Mouse (Mus musculus) spleen, adult 2 months (tissue): Measurements from ENCODE around the gene Mrps15. TPM values are rescaled to one million over a fixed set of nuclear protein-coding genes. Genes with fewer than 3 reads are reported as not detected.

ENCODE experiments used
- DNase-seq, 2 experiments: peaks; one replicate each; pipeline versions ENCODE4 v3.0.0 to v3.0.0-alpha.2; 2012 to 2021; ENCODE audit warnings: low spot score in 2 of 2, low read depth in 1 of 2
- H3K27ac ChIP-seq: fragments of 200-500 bp; 2 replicates; pipeline ENCODE4 v1.5.1; 2012; ENCODE audit warnings: low read length, inconsistent platforms; ENCODE audit not compliant: insufficient read depth
- H3K27me3 ChIP-seq: fragments of 200-500 bp; 2 replicates; pipeline ENCODE4 v1.6.1; 2012; ENCODE audit warnings: mild to moderate bottlenecking, moderate library complexity, low read length, inconsistent platforms; ENCODE audit not compliant: control insufficient read depth, insufficient read depth
- H3K36me3 ChIP-seq: fragments of 200-500 bp; 2 replicates; pipeline ENCODE4 v1.6.1; 2012; ENCODE audit warnings: mild to moderate bottlenecking, low read length, inconsistent platforms; ENCODE audit not compliant: control insufficient read depth, insufficient read depth
- H3K4me1 ChIP-seq: fragments of 200-500 bp; 2 replicates; pipeline ENCODE4 v1.6.1; 2011; ENCODE audit warnings: inconsistent platforms; ENCODE audit not compliant: control insufficient read depth, insufficient read depth, insufficient read length
- H3K4me3 ChIP-seq: fragments of 200-500 bp; 2 replicates; pipeline ENCODE4 v1.5.1; 2011; ENCODE audit warnings: mild to moderate bottlenecking, inconsistent platforms; ENCODE audit not compliant: insufficient read depth, insufficient read length; ENCODE audit errors: extremely low read depth
- CTCF ChIP-seq: fragments of 200-500 bp; IDR thresholded peaks from 2 replicates; pipeline ENCODE4 v1.5.1; 2011; ENCODE audit warnings: mild to moderate bottlenecking, inconsistent platforms; ENCODE audit not compliant: insufficient read depth, insufficient read length, insufficient replicate concordance; ENCODE audit errors: extremely low read depth
- POLR2A ChIP-seq: fragments of 200-500 bp; IDR thresholded peaks from 2 replicates; pipeline ENCODE4 v1.6.1; 2011; ENCODE audit warnings: low read depth, low read length, inconsistent platforms
- WGBS: fragments of 180-500 bp; shearing (Covaris S2); methylation state at CpG from one replicate; pipeline ENCODE4 v1.1.7; 2018; 5-methylcytosine and 5-hydroxymethylcytosine counted together
- polyA plus RNA-seq: library from polyadenylated mRNA; depleted of rRNA; stranded (reverse); fragments of >200 nt; gene quantifications from 2 replicates; pipeline ENCODE4 v1.2.3, GENCODE M21; 2012; rRNA removed

Gene Mrps15
- polyA plus RNA-seq, 1 experiment: 33.6 TPM

DNA sequence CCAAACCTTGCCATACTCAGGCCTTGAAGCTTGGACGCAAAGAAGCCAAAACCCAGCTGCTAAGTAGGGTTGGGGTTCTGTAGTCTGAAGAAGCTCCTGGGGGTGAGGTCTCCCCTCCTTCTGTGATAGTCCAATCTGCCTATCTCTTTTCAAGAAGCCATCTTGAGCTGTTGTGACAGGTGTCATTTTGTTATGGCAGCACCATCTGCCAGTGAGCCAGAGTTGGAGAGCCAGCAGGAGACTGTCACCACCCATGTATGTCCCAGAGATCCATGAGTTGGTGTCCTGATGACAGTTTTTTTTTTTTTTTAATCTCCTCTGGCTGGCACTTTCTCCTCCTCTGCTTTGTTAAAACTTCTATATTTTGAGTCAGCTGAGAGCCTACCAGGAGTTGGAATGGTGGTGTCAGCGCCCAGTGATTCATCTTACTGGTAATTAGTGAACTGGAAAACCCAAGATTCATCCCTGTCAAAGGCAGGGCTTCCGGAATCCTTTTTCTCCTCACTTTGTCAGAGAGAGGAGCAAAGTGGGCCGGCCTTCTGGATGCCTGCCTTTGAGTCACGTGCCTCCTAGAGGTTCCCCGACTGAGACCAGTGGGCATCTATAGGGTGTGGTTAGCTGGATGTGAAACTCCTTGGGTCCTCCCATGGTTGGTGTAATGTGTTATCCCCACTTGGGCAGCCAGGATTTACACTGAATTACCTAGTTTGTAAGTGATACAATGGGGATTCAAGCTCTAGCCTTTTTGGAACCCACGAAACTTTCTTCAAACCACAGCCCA is 55.5 kb downstream of the Mrps15 start:
- no peak overlapping the region for H3K4me3 ChIP-seq
- 71% methylated on average over 7 of the region's 7 CpGs for WGBS

DNA sequence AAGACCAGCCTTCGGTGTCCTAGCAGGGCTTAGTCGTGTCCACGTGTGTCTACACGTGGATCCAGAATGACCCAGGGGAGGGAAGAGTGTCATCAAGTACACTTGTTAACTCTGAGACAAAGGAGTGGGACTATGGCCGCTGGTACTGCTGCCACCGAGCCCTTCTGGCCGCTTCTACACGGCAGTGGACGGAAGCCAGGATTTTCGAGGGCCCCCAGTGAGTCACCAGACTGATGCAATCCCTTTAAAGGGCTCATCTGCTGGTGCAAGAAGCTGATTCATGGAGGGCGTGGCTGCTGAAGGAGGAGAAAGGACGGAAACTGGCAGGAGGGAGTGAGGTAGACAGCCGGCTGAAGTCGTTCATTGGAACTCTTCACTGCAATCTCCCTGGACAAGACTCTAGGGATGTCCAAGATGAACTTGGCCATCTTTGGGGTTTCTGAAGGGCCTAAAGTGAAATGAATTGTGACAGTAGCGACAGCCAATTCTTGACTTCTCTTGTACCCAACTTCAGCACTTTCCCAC is 56.4 kb downstream of the Mrps15 start:
- Histone ChIP-seq H3K36me3 (no peaks in the 10 kb centered on the region), H3K4me1 (peaks cover 3% of the 10 kb centered on the region; the same call in 1 of the 2 replicates), H3K27ac (peak overlapping the region; percentile 69), H3K4me3 (peak overlapping the region; percentile 56), H3K27me3 (no peaks in the 10 kb centered on the region)
- WGBS: 2% methylated on average over 15 of the region's 15 CpGs
- peak in 1 of 2 experiments; percentile 52 for DNase-seq
- TF ChIP-seq CTCF: no peak

More for the DNA sequence above, 55.5 kb downstream of the Mrps15 start:
- DNase-seq: no peak
- no peaks in the 10 kb centered on the region for H3K27me3 ChIP-seq
- H3K36me3 ChIP-seq: no peaks in the 10 kb centered on the region
- peaks cover 5% of the 10 kb centered on the region; the same call in 1 of the 2 replicates for H3K4me1 ChIP-seq
- TF ChIP-seq POLR2A (no peak), CTCF (no peak)
- H3K27ac ChIP-seq: peak overlapping the region; percentile 69; the same call in 1 of the 2 replicates

- TF ChIP-seq POLR2A (peak; percentile 36; the same call in 1 of the 2 replicates), CTCF (peak; percentile 26; the same call in 1 of the 2 replicates)
- H3K4me1 ChIP-seq: peaks cover 3% of the 10 kb centered on the region; the same call in 1 of the 2 replicates
- peak within 1 kb of the TSS; percentile 71 for H3K4me3 ChIP-seq
- WGBS: under 1% methylated on average over 32 of the region's 34 CpGs
- peak within 1 kb of the TSS; percentile 69 for H3K27ac ChIP-seq
- H3K36me3 ChIP-seq: no peaks in the 10 kb centered on the region
- DNase-seq: peak; percentile 93 to 96
- no peaks in the 10 kb centered on the region for H3K27me3 ChIP-seq
These were observed 56.9 kb downstream of the Mrps15 start, which contains the start of gene Stk40 for GRCm38 (mm10) chr4:126103590-126104068. TSS of gene Stk40 (plus strand) at chr4:126103957.

DNA sequence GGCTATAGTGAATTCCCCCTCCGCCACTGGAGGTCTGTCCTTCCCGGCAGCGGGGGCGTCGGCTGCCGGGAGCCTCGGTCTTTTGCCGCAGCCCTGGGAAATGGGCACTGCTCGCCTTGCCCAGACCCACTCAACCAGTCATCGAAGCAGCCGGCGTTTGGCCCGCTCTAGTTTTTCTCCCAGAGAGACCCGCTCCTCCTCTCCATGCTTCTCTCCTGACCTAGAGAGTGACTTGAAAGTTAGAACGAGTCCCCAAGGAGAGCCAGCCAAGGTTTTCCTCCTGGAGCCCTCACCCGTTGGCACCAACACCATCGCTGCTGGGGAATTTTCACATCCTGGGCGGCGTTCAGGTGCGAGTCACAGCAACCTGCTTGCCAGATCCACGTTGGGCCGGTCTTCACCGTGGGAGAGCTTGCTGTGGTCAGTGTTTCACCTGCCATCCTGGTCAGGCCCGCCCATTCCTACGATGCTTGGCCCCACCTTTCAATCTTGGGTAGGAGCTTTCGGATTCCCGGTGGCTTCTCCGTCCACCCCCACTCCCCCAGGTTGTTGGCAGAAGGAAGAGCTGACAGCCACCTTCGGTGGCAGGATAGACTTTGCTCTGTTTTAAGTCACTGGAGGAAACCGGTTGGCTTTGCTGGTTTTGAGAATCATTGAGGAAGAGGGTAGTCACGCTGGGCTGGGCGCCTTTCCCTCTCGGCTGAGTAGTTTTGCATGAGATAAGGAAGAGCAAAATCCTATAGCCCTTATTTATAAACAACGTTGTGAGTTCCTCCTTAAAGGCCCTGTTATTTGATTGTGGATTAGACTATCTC is 57.7 kb downstream of the Mrps15 start:
- peaks cover 4% of the 10 kb centered on the region; the same call in 1 of the 2 replicates for H3K4me1 ChIP-seq
- peak overlapping the region; percentile 71 for H3K4me3 ChIP-seq
- TF ChIP-seq POLR2A: no peak
- no peak for TF ChIP-seq CTCF
- peak overlapping the region; percentile 10 for H3K27ac ChIP-seq
- no peaks in the 10 kb centered on the region for H3K27me3 ChIP-seq
- peak in 1 of 2 experiments; percentile 35 for DNase-seq
- H3K36me3 ChIP-seq: no peaks in the 10 kb centered on the region
- WGBS: under 1% methylated on average over 34 of the region's 34 CpGs

Other genes starting within 250 kb of the Mrps15 start
- gene Csf3r, start 22.4 kb upstream of the Mrps15 start, polyA plus RNA-seq: 40.2 and 58.7 TPM in 2 replicates
- gene Oscp1, start 11.6 kb downstream of the Mrps15 start, polyA plus RNA-seq: 0.35 and 0.46 TPM in 2 replicates
- 22.2 and 25.7 TPM in 2 replicates for gene Lsm10, start 49.7 kb downstream of the Mrps15 start, polyA plus RNA-seq
- gene Stk40, start 57.0 kb downstream of the Mrps15 start, polyA plus RNA-seq: 19.4 and 21.0 TPM in 2 replicates
- gene Eva1b, start 100.8 kb downstream of the Mrps15 start, polyA plus RNA-seq: 57.5 and 89.5 TPM in 2 replicates
- gene Sh3d21, start 116.6 kb downstream of the Mrps15 start, polyA plus RNA-seq: 0.34 and 0.54 TPM in 2 replicates
- 51.1 and 53.0 TPM in 2 replicates for gene Thrap3, start 155.8 kb downstream of the Mrps15 start, polyA plus RNA-seq
- 46.3 and 60.2 TPM in 2 replicates for gene Map7d1, start 209.4 kb downstream of the Mrps15 start, polyA plus RNA-seq
- gene Trappc3, start 215.4 kb downstream of the Mrps15 start, polyA plus RNA-seq: 23.6 and 25.7 TPM in 2 replicates
- gene Col8a2, start 239.9 kb downstream of the Mrps15 start, polyA plus RNA-seq: 3.2 and 3.7 TPM in 2 replicates